Mouse (Mus musculus) kidney, adult 2 months (tissue): Measurements from ENCODE around the gene Tmem116. TPM values are rescaled to one million over a fixed set of nuclear protein-coding genes. Genes with fewer than 3 reads are reported as not detected.
A peak's percentile ranks its signal among the peaks of the same experiment; 100 is the strongest.

Experiments
- DNase-seq: peaks from one replicate; pipeline ENCODE4 v3.0.0; 2021
- H3K27ac ChIP-seq: fragments of 200-500 bp; 2 replicates; pipeline ENCODE4 v1.5.1; 2012; ENCODE audit warnings: low read depth, low read length, control low read depth, inconsistent platforms; ENCODE audit not compliant: insufficient read depth
- H3K27me3 ChIP-seq: fragments of 200-500 bp; replicated peaks from 2 replicates; pipeline ENCODE4 v1.6.1; 2012; ENCODE audit warnings: mild to moderate bottlenecking, moderate library complexity, low read length, inconsistent platforms; ENCODE audit not compliant: control insufficient read depth, insufficient read depth
- H3K36me3 ChIP-seq: fragments of 200-500 bp; 2 replicates; pipeline ENCODE4 v1.6.1; 2012; ENCODE audit warnings: mild to moderate bottlenecking, moderate library complexity, low read length, inconsistent platforms; ENCODE audit not compliant: control insufficient read depth, insufficient read depth
- H3K4me1 ChIP-seq: fragments of 200-500 bp; 2 replicates; pipeline ENCODE4 v1.6.1; 2011; ENCODE audit warnings: low read length; ENCODE audit not compliant: control insufficient read depth, insufficient read depth
- H3K4me3 ChIP-seq: fragments of 200-500 bp; 2 replicates; pipeline ENCODE4 v1.5.1; 2011; ENCODE audit warnings: mild to moderate bottlenecking, low read depth, low read length, control low read depth; ENCODE audit not compliant: insufficient read depth
- CTCF ChIP-seq: fragments of 200-500 bp; conservative IDR thresholded peaks from 2 replicates; pipeline ENCODE4 v1.5.1; 2011; ENCODE audit warnings: low read depth, mild to moderate bottlenecking, control low read depth, low read length, moderate library complexity, mixed read lengths; ENCODE audit not compliant: insufficient read depth, insufficient read length
- POLR2A ChIP-seq: fragments of 200-500 bp; IDR thresholded peaks from one replicate; pipeline ENCODE4 v1.6.1; 2011; ENCODE audit warnings: low read depth, low read length, control low read depth
- WGBS: fragments of 180-500 bp; shearing (Covaris S2); methylation state at CpG from one replicate; pipeline ENCODE4 v1.1.7; 2018; 5-methylcytosine and 5-hydroxymethylcytosine counted together
- polyA plus RNA-seq: library from polyadenylated mRNA; depleted of rRNA; stranded (reverse); fragments of >200 nt; gene quantifications from 2 replicates; pipeline ENCODE4 v1.2.3, GENCODE M21; 2012

Tmem116 gene
- polyA plus RNA-seq, 1 experiment = 147 TPM

DNA sequence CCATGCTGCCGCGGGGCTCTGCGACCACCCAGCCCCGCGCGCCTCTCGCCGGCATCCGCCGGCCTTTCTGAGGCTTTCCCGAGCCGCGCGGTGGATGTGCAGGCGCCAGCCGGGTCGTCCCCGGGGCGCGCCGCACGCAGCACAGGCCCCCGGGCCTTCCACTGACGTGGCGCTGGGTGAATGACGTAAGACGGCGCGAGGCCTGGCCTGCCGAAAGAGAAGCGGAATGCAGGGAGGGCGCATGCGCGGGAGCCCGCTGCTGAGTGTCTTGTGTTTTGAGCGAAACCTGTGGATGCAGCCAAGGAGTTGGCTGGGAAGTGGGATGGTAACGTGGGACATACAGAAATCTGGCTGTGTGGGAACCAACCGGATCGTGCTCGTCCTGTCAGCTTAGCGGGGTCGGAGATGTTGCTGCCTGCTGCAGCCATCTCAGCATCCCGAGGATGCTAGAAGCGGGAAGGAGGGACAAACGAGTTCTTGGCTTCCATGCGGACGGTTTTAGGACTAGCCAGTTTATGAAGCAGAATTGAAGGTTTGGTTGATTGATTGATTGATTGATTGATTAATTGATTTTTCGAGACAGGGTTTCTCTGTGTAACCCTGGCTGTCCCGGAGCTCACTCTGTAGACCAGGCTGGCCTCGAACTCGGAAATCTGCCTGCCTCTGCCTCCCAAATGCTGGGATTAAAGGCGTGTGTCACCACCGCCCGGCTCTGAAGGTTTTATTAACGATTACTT is 94.3 kb downstream of the Tmem116 start, which contains the start of gene Mapkapk5:
Mapkapk5 (minus strand) TSS at position 113 of the 737 bp plus-strand sequence.
- WGBS = under 1% methylated on average over 55 of the region's 55 CpGs

DNA sequence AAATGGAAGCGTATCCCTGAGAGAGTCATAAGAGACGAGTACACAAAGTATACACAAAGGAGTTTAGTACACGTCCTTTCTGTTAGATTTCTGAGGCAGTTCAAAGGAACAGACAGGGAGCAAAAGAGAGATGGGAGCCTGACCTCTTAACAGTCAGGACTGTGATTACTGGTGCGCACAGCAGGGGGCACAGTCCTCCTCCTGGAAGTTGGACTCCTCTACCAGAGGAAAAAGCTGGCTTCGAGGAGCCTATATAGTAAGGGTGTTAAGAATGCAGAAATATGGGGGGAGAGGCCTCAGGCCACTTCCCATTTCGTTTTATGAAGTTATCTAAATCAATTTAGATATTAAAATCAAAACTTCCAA is 94.8 kb downstream of the Tmem116 start:
- H3K27me3 ChIP-seq = no peaks in the 10 kb centered on the region
- no peak overlapping the region for H3K27ac ChIP-seq
- DNase-seq = peak; percentile 73
- H3K36me3 ChIP-seq = no peaks in the 10 kb centered on the region
- no peak for TF ChIP-seq POLR2A
- peak; percentile 78 for TF ChIP-seq CTCF
- peaks cover 13% of the 10 kb centered on the region for H3K4me1 ChIP-seq
- 15% methylated on average over 6 of the region's 6 CpGs for WGBS
- peak overlapping the region; percentile 66 for H3K4me3 ChIP-seq

More for the DNA sequence above, 94.3 kb downstream of the Tmem116 start, which contains the start of gene Mapkapk5:
- Histone ChIP-seq H3K4me3 (peak within 1 kb of the TSS; percentile 66), H3K27ac (peak within 1 kb of the TSS; percentile 68), H3K27me3 (no peaks in the 10 kb centered on the region), H3K4me1 (peaks cover 13% of the 10 kb centered on the region), H3K36me3 (no peaks in the 10 kb centered on the region)
- peak; percentile 97 for DNase-seq
- TF ChIP-seq CTCF (no peak), POLR2A (peak; percentile 46)

DNA sequence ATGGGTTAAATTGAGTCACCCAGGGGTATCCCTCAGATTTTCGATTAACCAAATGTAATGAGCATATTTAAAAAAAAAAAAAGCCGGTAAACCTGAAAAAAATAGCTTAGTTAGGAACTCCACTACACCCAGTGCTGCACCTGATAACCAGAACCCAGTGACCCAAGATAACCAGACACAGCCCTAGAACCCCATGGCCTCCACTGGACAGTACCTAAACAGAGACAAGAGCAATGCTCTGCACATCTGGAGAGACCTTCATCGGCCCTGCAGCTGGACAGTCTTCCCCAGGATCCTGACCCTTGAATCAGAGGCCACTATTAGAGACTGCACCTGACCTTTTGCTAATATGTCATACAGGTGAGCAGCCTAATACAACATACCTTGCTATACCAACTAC is 95.4 kb downstream of the Tmem116 start:
- TF ChIP-seq POLR2A (no peak), CTCF (no peak)
- Histone ChIP-seq H3K4me3 (no peak overlapping the region), H3K4me1 (peaks cover 13% of the 10 kb centered on the region), H3K27me3 (no peaks in the 10 kb centered on the region), H3K36me3 (no peaks in the 10 kb centered on the region), H3K27ac (no peak overlapping the region)
- DNase-seq = no peak
- 66% methylated on average over 3 of the region's 3 CpGs for WGBS

DNA sequence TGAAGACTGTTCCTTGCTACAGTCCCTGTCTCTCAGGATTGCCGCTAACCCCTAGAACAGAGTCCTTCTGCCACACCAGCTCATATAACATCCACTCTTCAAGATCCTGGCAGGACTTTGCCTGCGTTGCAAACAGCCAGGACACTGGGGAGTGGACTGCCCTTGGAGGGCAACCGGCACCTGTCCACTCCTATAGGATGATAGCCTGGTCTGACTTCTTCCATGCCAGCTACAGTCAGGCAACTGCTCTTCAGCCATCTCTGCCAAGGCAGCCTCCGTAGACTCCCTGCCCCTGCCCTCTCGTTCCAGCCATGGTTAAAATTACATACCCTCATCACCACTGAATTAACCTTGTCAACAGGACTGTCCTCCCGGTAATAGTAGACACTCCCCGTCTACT is 97.5 kb downstream of the Tmem116 start:
- Histone ChIP-seq H3K36me3 (no peaks in the 10 kb centered on the region), H3K4me1 (peaks cover 5% of the 10 kb centered on the region), H3K27ac (no peak overlapping the region), H3K4me3 (no peak overlapping the region), H3K27me3 (no peaks in the 10 kb centered on the region)
- TF ChIP-seq POLR2A = no peak
- no peak for TF ChIP-seq CTCF
- WGBS = 40% methylated on average over 7 of the region's 7 CpGs
- peak; percentile 34 for DNase-seq

DNA sequence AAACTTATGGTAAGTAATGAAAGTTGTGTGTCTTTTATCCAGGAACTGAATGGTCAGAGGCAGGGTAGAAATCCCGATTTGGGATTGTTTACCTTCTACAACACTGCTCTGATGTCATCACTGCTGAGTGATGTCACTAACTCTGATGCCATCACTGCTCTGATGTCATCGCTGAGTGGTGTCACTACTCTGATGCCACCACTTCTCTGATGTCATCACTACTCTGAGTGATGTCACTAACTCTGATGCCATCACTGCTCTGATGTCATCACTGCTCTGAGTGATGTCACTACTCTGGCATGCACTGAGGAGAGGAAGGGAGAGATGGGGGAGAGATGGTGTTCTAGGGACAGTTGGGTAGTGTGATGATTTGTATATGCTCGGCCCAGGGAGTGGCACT is 110.7 kb downstream of the Tmem116 start:
- TF ChIP-seq POLR2A = no peak
- TF ChIP-seq CTCF = no peak
- H3K4me1 ChIP-seq = peaks cover 13% of the 10 kb centered on the region; the same call in 1 of the 2 replicates
- no peak overlapping the region for H3K27ac ChIP-seq
- WGBS = 86% methylated on average over 3 of the region's 3 CpGs
- H3K4me3 ChIP-seq = no peak overlapping the region
- H3K36me3 ChIP-seq = no peaks in the 10 kb centered on the region
- no peak for DNase-seq
- no peaks in the 10 kb centered on the region for H3K27me3 ChIP-seq

DNA sequence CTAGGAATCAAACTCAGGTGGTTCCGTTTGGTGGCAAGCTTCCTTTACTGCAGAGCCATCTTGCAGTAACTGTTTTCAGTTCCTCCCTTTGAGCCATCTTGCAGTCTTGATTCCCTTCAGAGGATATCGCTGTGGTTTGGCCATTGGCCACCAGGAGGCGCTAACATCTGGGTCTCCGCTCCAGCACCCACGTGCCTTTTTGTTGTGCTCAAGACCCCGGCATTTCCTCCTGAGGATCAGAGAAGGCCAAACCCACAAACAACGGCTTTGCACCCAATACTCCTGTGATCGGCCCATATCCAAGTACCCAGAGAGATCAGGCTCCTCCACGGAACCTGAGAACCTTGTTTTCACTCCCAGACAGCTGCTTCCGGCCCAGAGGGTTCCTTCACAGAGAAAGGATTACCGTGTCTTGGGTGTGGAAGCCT is 112.8 kb downstream of the Tmem116 start:
- Histone ChIP-seq H3K27me3 (no peaks in the 10 kb centered on the region), H3K4me1 (peaks cover 13% of the 10 kb centered on the region; the same call in 1 of the 2 replicates), H3K27ac (no peak overlapping the region), H3K4me3 (no peak overlapping the region), H3K36me3 (no peaks in the 10 kb centered on the region)
- peak; percentile 89 for DNase-seq
- WGBS = 4% methylated on average over 11 of the region's 11 CpGs
- TF ChIP-seq POLR2A (no peak), CTCF (peak; percentile 90)

DNA sequence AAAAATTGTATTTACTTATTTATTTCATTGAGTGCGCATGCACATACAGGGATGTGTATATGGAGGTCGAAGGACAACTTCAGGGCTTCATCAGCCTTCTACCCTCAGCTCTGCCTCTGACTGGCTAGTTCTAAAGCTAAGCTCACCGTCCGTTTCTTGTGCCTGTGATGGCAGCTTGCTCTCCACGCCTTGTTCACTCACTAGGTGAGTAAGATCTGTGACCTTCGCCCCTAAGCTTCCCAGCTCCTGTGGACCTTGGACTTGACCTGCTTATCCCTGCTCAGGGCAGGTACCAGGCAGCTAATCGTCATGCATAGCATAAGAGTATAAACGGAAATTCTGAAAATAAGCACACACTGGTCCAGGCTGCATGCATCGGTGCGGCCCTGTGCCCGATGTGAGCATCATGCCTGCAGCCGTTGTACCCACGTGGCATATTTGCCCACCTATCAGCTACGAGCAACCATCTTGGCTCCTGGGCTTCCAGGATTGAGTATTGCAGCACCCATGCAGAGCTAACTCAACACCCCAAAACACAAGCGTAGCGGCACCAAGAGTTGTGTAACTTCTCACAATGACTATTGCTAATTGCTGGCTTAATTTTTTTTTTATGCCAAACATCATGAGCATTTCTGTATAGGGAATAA is 114.5 kb downstream of the Tmem116 start:
- no peaks in the 10 kb centered on the region for H3K36me3 ChIP-seq
- no peak overlapping the region for H3K4me3 ChIP-seq
- no peaks in the 10 kb centered on the region for H3K27me3 ChIP-seq
- H3K27ac ChIP-seq = peak overlapping the region; percentile 27; the same call in 1 of the 2 replicates
- TF ChIP-seq POLR2A (no peak), CTCF (no peak)
- 63% methylated on average over 16 of the region's 16 CpGs for whole genome bisulfite sequencing
- DNase-seq = peak; percentile 90
- peaks cover 13% of the 10 kb centered on the region; the same call in 1 of the 2 replicates for H3K4me1 ChIP-seq
